Mouse (Mus musculus): ENCODE results near the gene Rubcn. TPM values are rescaled to one million over a fixed set of nuclear protein-coding genes. Genes with fewer than 3 reads are reported as not detected.

Gene Rubcn
- polyA plus RNA-seq, 1 experiment from 2014 or later, result 12.9 TPM

DNA sequence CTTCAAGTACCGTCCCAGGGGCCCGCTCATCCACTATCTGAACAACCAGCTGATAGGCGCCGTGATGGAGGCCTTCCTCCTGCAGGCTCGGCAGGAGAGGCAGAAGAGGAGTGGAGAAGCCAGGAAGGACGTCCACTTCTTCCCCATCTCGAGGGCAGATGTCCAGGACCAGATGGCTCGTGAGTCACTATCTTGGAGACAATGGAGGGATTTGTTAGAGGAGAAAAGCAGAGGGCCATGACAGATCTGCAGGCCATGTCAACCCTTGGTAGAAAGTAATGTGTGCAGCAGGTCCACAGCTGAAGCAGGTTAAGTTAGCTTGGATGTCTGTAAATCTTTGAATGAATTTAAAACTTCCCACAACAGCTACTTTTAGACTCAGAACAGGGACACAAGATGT lies 98.6 kb downstream of the Rubcn start:
- H3K4me1 ChIP-seq (ENCODE audit: insufficient read depth, low read depth, low read length), result no peaks in the 10 kb centered on the region
- H3K4me3 ChIP-seq (ENCODE audit: low read depth, low read length), result no peak overlapping the region
- DNase-seq (ENCODE audit: low spot score) (no peak), ATAC-seq (no peak)
- H3K9ac ChIP-seq (replicated peaks; ENCODE audit: low read depth), result no peak overlapping the region
- H3K4me2 ChIP-seq (replicated peaks; ENCODE audit: low read depth, low read length), result no peak overlapping the region
- no peaks in the 10 kb centered on the region for H3K9me3 ChIP-seq (ENCODE audit: low read length)
- TF ChIP-seq EP300 (IDR thresholded peaks at IDR 0.05), result no peak
- no peak for TF ChIP-seq CTCF (IDR thresholded peaks at IDR 0.05)
- no peak overlapping the region for H3K27ac ChIP-seq (ENCODE audit: low read length)
- H3K27me3 ChIP-seq (replicated peaks; ENCODE audit: insufficient read depth, low read length), result no peaks in the 10 kb centered on the region
- H3K36me3 ChIP-seq (ENCODE audit: insufficient read depth, low read length), result no peaks in the 10 kb centered on the region
- 42% methylated on average over 8 of the region's 8 CpGs for WGBS

DNA sequence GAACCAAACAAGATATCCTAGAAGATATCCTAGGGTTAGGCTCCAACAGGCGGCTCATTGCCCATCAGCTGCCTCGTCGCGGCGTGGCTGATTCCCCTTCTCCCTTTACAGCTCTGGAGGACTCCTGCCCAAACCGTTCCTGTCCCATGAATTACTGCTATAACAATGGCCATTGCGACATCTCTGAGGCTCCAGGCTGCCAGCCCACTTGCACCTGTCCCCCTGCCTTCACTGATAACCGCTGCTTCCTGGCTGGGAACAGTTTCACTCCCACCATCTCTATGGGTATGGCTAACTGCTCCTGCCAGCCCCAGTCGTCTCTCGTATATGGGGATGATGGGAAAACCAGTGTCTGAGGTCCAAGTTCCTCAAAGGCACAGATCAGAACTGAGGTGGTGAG lies 100.9 kb downstream of the Rubcn start:
- no peaks in the 10 kb centered on the region for H3K36me3 ChIP-seq (ENCODE audit: insufficient read depth, low read length)
- 71% methylated on average over 10 of the region's 10 CpGs for WGBS
- H3K4me2 ChIP-seq (replicated peaks; ENCODE audit: low read depth, low read length), result no peak overlapping the region
- no peak for DNase-seq (ENCODE audit: low spot score)
- TF ChIP-seq EP300 (IDR thresholded peaks at IDR 0.05) (no peak), CTCF (IDR thresholded peaks at IDR 0.05) (no peak)
- no peak overlapping the region for H3K4me3 ChIP-seq (ENCODE audit: low read depth, low read length)
- no peaks in the 10 kb centered on the region for H3K4me1 ChIP-seq (ENCODE audit: insufficient read depth, low read depth, low read length)
- no peaks in the 10 kb centered on the region for H3K27me3 ChIP-seq (replicated peaks; ENCODE audit: insufficient read depth, low read length)
- H3K9ac ChIP-seq (replicated peaks; ENCODE audit: low read depth), result no peak overlapping the region
- no peaks in the 10 kb centered on the region for H3K9me3 ChIP-seq (ENCODE audit: low read length)
- H3K27ac ChIP-seq (ENCODE audit: low read length), result no peak overlapping the region
- no peak for ATAC-seq

Other genes starting within 250 kb of the Rubcn start
- 19.8 and 22.4 TPM in 2 replicates for gene Tnk2, start 233.9 kb downstream of the Rubcn start, polyA plus RNA-seq (2015; fragmentation: Nextera tagmentation; extraction: Ambion mirVana)
- 4.1 and 5.4 TPM in 2 replicates for gene Muc4, start 141.9 kb downstream of the Rubcn start, polyA plus RNA-seq (2015; fragmentation: Nextera tagmentation; extraction: Ambion mirVana)
- gene Muc20, start 80.3 kb downstream of the Rubcn start, polyA plus RNA-seq (2015; fragmentation: Nextera tagmentation; extraction: Ambion mirVana), result 0.89 and 1.1 TPM in 2 replicates
- gene Smbd1, start 67.3 kb downstream of the Rubcn start, polyA plus RNA-seq (2015; fragmentation: Nextera tagmentation; extraction: Ambion mirVana), result 2.1 and 3.0 TPM in 2 replicates
- 63.5 and 70.1 TPM in 2 replicates for gene Fyttd1, start 266 bp downstream of the Rubcn start, polyA plus RNA-seq (2015; fragmentation: Nextera tagmentation; extraction: Ambion mirVana)
- 15.7 and 17.3 TPM in 2 replicates for gene Lrch3, start 36.3 kb upstream of the Rubcn start, polyA plus RNA-seq (2015; fragmentation: Nextera tagmentation; extraction: Ambion mirVana)
- gene Iqcg, start 178.5 kb upstream of the Rubcn start, polyA plus RNA-seq (2015; fragmentation: Nextera tagmentation; extraction: Ambion mirVana), result 6.0 and 7.6 TPM in 2 replicates
- gene Rpl35a, start 178.7 kb upstream of the Rubcn start, polyA plus RNA-seq (2015; fragmentation: Nextera tagmentation; extraction: Ambion mirVana), result 641 and 670 TPM in 2 replicates
- 1.1 TPM in 2 replicates for gene Lmln, start 184.8 kb upstream of the Rubcn start, polyA plus RNA-seq (2015; fragmentation: Nextera tagmentation; extraction: Ambion mirVana)

All from lung, postnatal 0 days (tissue).